Mouse (Mus musculus): ENCODE results near the gene Olfr456. TPM values are rescaled to one million over a fixed set of nuclear protein-coding genes. Genes with fewer than 3 reads are reported as not detected.

Olfr456 gene
- polyA plus RNA-seq, 1 experiment from 2014 or later, result not detected

Other genes starting within 250 kb of the Olfr456 start
- 10.7 and 12.0 TPM in 2 replicates for gene Gstk1, start 241.3 kb downstream of the Olfr456 start, polyA plus RNA-seq (2015; fragmentation: Nextera tagmentation; extraction: Ambion mirVana)
- 0.22 and 0.24 TPM in 2 replicates for gene Tmem139, start 225.2 kb downstream of the Olfr456 start, polyA plus RNA-seq (2015; fragmentation: Nextera tagmentation; extraction: Ambion mirVana)
- gene Casp2, start 222.2 kb downstream of the Olfr456 start, polyA plus RNA-seq (2015; fragmentation: Nextera tagmentation; extraction: Ambion mirVana), result 61.4 and 62.7 TPM in 2 replicates
- 2.2 and 2.3 TPM in 2 replicates for gene Clcn1, start 200.5 kb downstream of the Olfr456 start, polyA plus RNA-seq (2015; fragmentation: Nextera tagmentation; extraction: Ambion mirVana)
- 5.4 and 6.2 TPM in 2 replicates for gene Fam131b, start 162.6 kb downstream of the Olfr456 start, polyA plus RNA-seq (2015; fragmentation: Nextera tagmentation; extraction: Ambion mirVana)
- 33.1 and 37.6 TPM in 2 replicates for gene Zyx, start 137.6 kb downstream of the Olfr456 start, polyA plus RNA-seq (2015; fragmentation: Nextera tagmentation; extraction: Ambion mirVana)
- 0.14 and 0.20 TPM in 2 replicates for gene Epha1, start 113.9 kb downstream of the Olfr456 start, polyA plus RNA-seq (2015; fragmentation: Nextera tagmentation; extraction: Ambion mirVana)
- gene Tas2r143, start 87.0 kb downstream of the Olfr456 start, polyA plus RNA-seq (2015; fragmentation: Nextera tagmentation; extraction: Ambion mirVana), result not detected in 2 replicates
- not detected in 2 replicates for gene Tas2r135, start 81.8 kb downstream of the Olfr456 start, polyA plus RNA-seq (2015; fragmentation: Nextera tagmentation; extraction: Ambion mirVana)
- gene Tas2r126, start 52.7 kb downstream of the Olfr456 start, polyA plus RNA-seq (2015; fragmentation: Nextera tagmentation; extraction: Ambion mirVana), result not detected in 2 replicates
- not detected in 2 replicates for gene Olfr458, start 22.0 kb downstream of the Olfr456 start, polyA plus RNA-seq (2015; fragmentation: Nextera tagmentation; extraction: Ambion mirVana)
- not detected in 2 replicates for gene Olfr457, start 10.9 kb downstream of the Olfr456 start, polyA plus RNA-seq (2015; fragmentation: Nextera tagmentation; extraction: Ambion mirVana)
- not detected in 2 replicates for gene Olfr455, start 60.4 kb upstream of the Olfr456 start, polyA plus RNA-seq (2015; fragmentation: Nextera tagmentation; extraction: Ambion mirVana)
- not detected in 2 replicates for gene Tcaf3, start 110.5 kb upstream of the Olfr456 start, polyA plus RNA-seq (2015; fragmentation: Nextera tagmentation; extraction: Ambion mirVana)
- 1.3 and 1.7 TPM in 2 replicates for gene Tcaf2, start 158.0 kb upstream of the Olfr456 start, polyA plus RNA-seq (2015; fragmentation: Nextera tagmentation; extraction: Ambion mirVana)
- 206 and 210 TPM in 2 replicates for gene Tcaf1, start 222.9 kb upstream of the Olfr456 start, polyA plus RNA-seq (2015; fragmentation: Nextera tagmentation; extraction: Ambion mirVana)

All from forebrain, embryonic 15.5 days (tissue).